Mouse (Mus musculus) hindbrain, embryonic 14.5 days (tissue): ENCODE measurements around the gene Ahrr. TPM values are rescaled to one million over a fixed set of nuclear protein-coding genes. Genes with fewer than 3 reads are reported as not detected.

Experiments
- ATAC-seq: fragments of 200-750 bp; cut with Nextera tagmentation; 2 replicates; pipeline ENCODE4 v1.8.0; 2017; ENCODE audit warnings: moderate number of reproducible peaks, mild to moderate bottlenecking, moderate TSS enrichment, moderate library complexity; ENCODE audit not compliant: low FRiP score
- DNase-seq: peaks from one replicate; pipeline ENCODE4 v3.0.0-alpha.2; 2015; ENCODE audit warnings: low spot score
- H3K27ac ChIP-seq: fragments of 300-500 bp; sonication (generic); 2 replicates; pipeline ENCODE4 v1.5.1; 2014; ENCODE audit warnings: mild to moderate bottlenecking, moderate library complexity
- H3K27me3 ChIP-seq: fragments of 300-500 bp; sonication (generic); 2 replicates; pipeline ENCODE4 v1.6.1; 2014; ENCODE audit warnings: mild to moderate bottlenecking, low read length, mixed read lengths; ENCODE audit not compliant: control insufficient read depth, insufficient read depth
- H3K36me3 ChIP-seq: fragments of 300-500 bp; sonication (generic); replicated peaks from 2 replicates; pipeline ENCODE4 v1.6.1; 2014; ENCODE audit not compliant: control insufficient read depth, insufficient read depth
- H3K4me1 ChIP-seq: fragments of 300-500 bp; sonication (generic); replicated peaks from 2 replicates; pipeline ENCODE4 v1.6.1; 2014; ENCODE audit warnings: antibody characterized with exemption, low read length, mixed read lengths; ENCODE audit not compliant: control insufficient read depth, insufficient read depth
- H3K4me2 ChIP-seq: fragments of 300-500 bp; sonication (generic); replicated peaks from 2 replicates; pipeline ENCODE4 v1.6.1; 2014; ENCODE audit warnings: mild to moderate bottlenecking, moderate library complexity
- H3K4me3 ChIP-seq: fragments of 300-500 bp; sonication (generic); replicated peaks from 2 replicates; pipeline ENCODE4 v1.5.1; 2014; ENCODE audit warnings: mild to moderate bottlenecking, low read length
- H3K9ac ChIP-seq: fragments of 300-500 bp; sonication (generic); 2 replicates; pipeline ENCODE4 v1.6.1; 2014
- H3K9me3 ChIP-seq: fragments of 300-500 bp; sonication (generic); 2 replicates; pipeline ENCODE4 v1.6.1; 2016; ENCODE audit warnings: low read length; ENCODE audit not compliant: control insufficient read depth
- WGBS: fragments of 180-500 bp; shearing (Covaris S2); extraction: QIAGEN DNeasy Blood & Tissue Kit; methylation state at CpG from one replicate; pipeline ENCODE4 v1.1.7; 2014; 5-methylcytosine and 5-hydroxymethylcytosine counted together
- polyA plus RNA-seq: library from polyadenylated mRNA; unstranded; fragments of >200 nt; fragmentation: Nextera tagmentation; extraction: Ambion mirVana; gene quantifications from 2 replicates; pipeline ENCODE4 v1.2.1, GENCODE M21; 2014

Ahrr gene
- polyA plus RNA-seq, 1 experiment from 2014 or later = 0.52 TPM

DNA sequence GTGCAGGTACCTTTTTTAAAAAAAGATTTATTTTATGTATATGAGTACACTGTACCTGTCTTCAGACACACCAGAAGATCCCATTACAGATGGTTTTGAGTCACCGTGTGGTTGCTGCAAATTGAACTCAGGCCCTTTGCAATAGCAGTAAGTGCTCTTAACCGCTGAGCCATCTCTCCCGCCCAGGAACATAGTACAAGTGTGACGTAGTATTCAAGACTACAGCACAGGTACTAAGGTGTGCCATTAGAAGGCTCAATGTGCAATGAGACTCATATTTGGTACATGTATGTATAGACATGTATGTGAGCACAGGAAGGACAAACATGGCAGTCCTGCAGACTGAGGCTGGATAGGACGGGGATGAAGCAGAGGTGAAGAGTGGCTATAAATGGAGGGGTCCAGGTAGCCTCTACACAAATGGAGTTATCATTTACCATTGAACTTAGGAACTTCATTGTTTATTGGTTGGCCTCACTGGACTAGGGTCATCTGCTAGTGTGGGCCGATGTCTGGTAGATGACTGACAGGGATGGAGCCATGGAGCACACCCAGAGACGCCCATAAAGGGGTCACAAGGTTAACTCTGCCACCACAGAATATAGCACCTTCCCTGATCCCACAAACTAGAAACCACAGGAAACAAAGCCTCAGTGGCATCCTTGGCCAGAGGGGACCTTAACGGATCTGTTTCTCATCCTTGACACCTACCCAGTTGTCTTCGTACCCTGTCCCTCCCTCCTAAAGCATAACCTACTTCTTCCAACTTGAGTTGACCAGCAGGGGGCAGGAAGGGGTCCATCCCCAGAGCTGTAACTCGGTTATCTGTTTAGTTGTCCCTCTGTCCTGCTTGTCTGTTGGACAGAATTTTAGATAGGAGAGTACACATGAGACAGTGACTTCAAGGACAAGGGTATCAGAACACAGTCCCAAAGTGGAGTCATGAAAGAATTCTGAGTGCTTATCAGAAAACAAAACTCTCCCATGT lies 10.2 kb upstream of the Ahrr start:
- H3K36me3 ChIP-seq = peaks cover 57% of the 10 kb centered on the region
- H3K4me3 ChIP-seq = no peak overlapping the region
- WGBS = 89% methylated on average over 10 of the region's 10 CpGs
- H3K9me3 ChIP-seq = no peaks in the 10 kb centered on the region
- no peak for DNase-seq
- H3K27ac ChIP-seq = no peak overlapping the region
- no peaks in the 10 kb centered on the region for H3K27me3 ChIP-seq
- H3K4me2 ChIP-seq = no peak overlapping the region
- no peaks in the 10 kb centered on the region for H3K4me1 ChIP-seq
- 0 out of 2 replicates have a peak, but pooled peaks have one; percentile 21 for ATAC-seq
- no peak overlapping the region for H3K9ac ChIP-seq

DNA sequence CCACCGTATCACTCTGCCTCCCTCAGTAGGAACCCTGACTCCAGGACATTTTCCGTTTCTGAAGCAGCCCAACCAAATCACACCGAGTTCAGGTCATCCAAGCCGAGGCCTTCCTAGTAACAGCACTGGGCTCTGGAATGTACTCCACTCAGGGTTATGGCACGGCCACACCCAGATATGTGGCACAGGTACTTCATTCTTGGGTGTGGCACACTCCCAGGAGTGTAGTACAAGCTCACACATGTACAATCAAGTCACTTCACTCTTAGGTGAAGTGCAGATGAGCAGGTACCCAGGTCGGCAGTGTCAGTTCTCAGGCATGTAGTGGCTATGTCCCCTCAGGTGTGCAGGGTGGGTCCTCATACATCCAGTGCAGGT lies 9.5 kb upstream of the Ahrr start:
- no peak for DNase-seq
- Histone ChIP-seq H3K4me3 (no peak overlapping the region), H3K36me3 (peaks cover 52% of the 10 kb centered on the region), H3K27me3 (no peaks in the 10 kb centered on the region), H3K4me2 (no peak overlapping the region), H3K4me1 (no peaks in the 10 kb centered on the region), H3K27ac (no peak overlapping the region), H3K9ac (no peak overlapping the region), H3K9me3 (no peaks in the 10 kb centered on the region)
- 81% methylated on average over 6 of the region's 6 CpGs for WGBS
- peak; percentile 19; the same call in 1 of the 2 replicates for ATAC-seq

DNA sequence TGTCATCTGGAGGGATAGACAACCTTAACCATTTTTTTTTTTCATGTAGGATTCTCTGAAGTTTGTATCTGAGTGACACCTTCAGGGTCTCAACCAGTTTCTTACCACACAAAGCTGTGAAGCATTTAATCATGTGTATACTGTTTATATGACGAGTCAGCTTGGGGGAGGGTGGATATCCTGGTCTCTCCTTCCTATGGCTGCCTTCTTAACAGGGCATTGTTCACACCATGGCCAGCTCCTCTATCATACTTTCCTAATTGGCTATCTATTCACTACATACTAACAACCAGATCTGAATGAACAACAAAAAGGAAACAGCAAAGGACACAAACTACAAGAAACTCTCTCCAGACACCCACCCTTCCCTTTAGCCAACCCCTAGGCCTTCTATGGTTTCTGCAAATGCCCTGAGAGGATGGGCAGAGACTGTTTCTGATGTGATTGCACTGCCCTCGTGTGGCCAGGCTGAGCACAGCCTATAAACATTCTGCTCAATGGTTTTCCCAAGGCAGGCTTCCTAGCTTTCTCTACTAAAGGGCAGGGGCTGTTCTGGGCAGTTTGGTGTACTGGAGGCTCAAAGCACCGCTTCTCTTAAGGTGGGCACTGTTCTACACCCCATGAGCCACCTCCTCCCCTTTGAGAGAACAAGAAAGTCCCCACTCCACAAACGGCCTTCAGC lies 8.9 kb upstream of the Ahrr start:
- no peak overlapping the region for H3K9ac ChIP-seq
- H3K9me3 ChIP-seq = no peaks in the 10 kb centered on the region
- H3K27me3 ChIP-seq = no peaks in the 10 kb centered on the region
- DNase-seq (peak; percentile 86), ATAC-seq (peak; percentile 90)
- H3K36me3 ChIP-seq = peaks cover 47% of the 10 kb centered on the region
- no peak overlapping the region for H3K27ac ChIP-seq
- H3K4me1 ChIP-seq = no peaks in the 10 kb centered on the region
- H3K4me3 ChIP-seq = no peak overlapping the region
- H3K4me2 ChIP-seq = no peak overlapping the region
- 46% methylated on average over 4 of the region's 4 CpGs for WGBS

DNA sequence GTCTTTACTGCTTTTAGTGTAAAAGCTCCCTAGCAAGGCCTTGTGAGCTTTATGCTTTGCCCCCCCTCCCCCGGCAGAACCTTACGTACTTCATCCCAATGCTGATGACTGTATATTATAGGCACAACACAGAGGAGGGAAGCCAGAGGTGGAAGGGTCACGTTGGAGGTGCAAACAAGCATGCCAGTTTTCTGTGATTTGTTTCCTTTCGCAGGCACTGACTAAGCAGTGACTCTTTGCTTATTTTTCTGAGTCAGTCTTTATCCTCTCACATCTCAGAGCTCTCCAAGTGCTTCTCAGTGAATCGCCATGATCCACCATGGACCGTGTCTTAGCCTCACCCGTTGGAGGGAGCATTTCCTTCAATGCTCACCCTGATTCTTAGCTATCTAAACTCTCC lies 4.2 kb upstream of the Ahrr start:
- Histone ChIP-seq H3K27ac (no peak overlapping the region), H3K4me3 (no peak overlapping the region), H3K9me3 (no peaks in the 10 kb centered on the region), H3K4me2 (no peak overlapping the region), H3K36me3 (no peaks in the 10 kb centered on the region), H3K9ac (no peak overlapping the region), H3K4me1 (no peaks in the 10 kb centered on the region), H3K27me3 (peaks cover 16% of the 10 kb centered on the region)
- ATAC-seq = no peak
- DNase-seq = no peak
- whole genome bisulfite sequencing = 81% methylated on average over 7 of the region's 7 CpGs

DNA sequence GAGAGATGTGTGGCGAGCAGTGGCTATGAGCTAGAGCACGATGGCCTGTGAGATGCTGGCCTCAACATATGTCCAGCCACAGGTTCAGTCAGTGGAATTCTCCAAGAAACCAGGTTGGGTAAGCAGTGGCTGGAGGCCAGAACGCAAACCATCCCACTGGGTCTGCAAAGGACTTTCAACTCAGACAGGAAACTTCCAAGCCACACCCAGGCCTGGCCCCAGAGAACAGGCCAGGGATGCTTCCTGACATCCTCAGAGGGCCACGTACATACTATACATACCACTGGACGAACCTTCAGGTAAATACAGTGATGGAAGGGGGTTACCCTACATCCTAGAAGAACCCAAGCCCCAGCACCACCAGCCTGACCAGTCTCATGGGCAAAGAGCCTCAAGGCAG lies 2.5 kb downstream of the Ahrr start:
- DNase-seq = no peak
- H3K27me3 ChIP-seq = peaks cover 18% of the 10 kb centered on the region
- H3K4me1 ChIP-seq = no peaks in the 10 kb centered on the region
- no peak for ATAC-seq
- H3K9ac ChIP-seq = no peak overlapping the region
- no peak overlapping the region for H3K4me2 ChIP-seq
- no peak overlapping the region for H3K4me3 ChIP-seq
- H3K36me3 ChIP-seq = no peaks in the 10 kb centered on the region
- H3K27ac ChIP-seq = no peak overlapping the region
- H3K9me3 ChIP-seq = no peaks in the 10 kb centered on the region
- WGBS = 86% methylated on average over 5 of the region's 5 CpGs

DNA sequence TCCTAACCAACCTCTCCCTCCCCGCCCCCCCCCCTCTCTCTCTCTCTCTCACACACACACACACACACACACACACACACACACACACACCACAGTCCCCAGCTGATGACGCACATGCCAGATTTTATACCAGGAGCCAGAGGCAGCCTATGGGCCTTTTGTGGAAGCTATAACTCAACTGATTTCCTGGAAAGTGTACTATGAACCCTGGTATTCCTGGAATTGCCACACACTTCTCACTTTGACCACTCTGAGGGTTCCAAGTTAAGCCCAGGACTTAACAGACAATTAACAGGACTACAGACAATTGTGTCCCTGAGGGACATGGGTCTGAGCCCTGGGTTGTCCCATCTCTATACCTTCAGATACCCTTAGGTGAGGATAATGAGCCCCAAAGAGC lies 9.8 kb downstream of the Ahrr start:
- no peak for ATAC-seq

DNA sequence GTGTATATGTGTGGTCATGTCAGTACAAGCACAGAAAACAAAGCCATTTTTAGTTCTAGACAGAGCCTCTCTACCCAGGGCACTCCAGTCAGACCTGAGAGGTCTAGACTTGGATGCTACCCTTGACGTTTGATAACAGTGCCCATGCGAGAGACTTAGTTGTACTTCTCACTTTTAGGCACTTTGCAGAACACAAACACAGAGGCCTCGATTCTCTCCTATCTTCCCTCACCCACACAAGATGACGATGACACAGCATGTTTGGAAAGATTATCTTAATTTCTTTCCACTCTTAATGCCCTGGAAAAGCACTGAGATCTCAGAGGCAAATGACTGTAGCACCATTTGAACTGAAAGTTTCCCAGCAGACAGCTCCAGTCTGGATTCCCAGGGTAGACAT lies 16.4 kb downstream of the Ahrr start:
- H3K36me3 ChIP-seq = no peaks in the 10 kb centered on the region
- H3K4me2 ChIP-seq = no peak overlapping the region
- no peak overlapping the region for H3K9ac ChIP-seq
- H3K27me3 ChIP-seq = no peaks in the 10 kb centered on the region
- no peak overlapping the region for H3K27ac ChIP-seq
- 84% methylated on average over 4 of the region's 4 CpGs for WGBS
- no peaks in the 10 kb centered on the region for H3K9me3 ChIP-seq
- H3K4me1 ChIP-seq = no peaks in the 10 kb centered on the region
- no peak for DNase-seq
- H3K4me3 ChIP-seq = no peak overlapping the region
- ATAC-seq = no peak

More for the DNA sequence above, 9.8 kb downstream of the Ahrr start:
- H3K36me3 ChIP-seq = no peaks in the 10 kb centered on the region
- no peaks in the 10 kb centered on the region for H3K27me3 ChIP-seq
- H3K4me2 ChIP-seq = no peak overlapping the region
- H3K27ac ChIP-seq = no peak overlapping the region
- H3K9ac ChIP-seq = no peak overlapping the region
- DNase-seq = no peak
- H3K9me3 ChIP-seq = no peaks in the 10 kb centered on the region
- H3K4me3 ChIP-seq = no peak overlapping the region
- no peaks in the 10 kb centered on the region for H3K4me1 ChIP-seq
- 100% methylated on average over 1 of the region's 2 CpGs for WGBS

DNA sequence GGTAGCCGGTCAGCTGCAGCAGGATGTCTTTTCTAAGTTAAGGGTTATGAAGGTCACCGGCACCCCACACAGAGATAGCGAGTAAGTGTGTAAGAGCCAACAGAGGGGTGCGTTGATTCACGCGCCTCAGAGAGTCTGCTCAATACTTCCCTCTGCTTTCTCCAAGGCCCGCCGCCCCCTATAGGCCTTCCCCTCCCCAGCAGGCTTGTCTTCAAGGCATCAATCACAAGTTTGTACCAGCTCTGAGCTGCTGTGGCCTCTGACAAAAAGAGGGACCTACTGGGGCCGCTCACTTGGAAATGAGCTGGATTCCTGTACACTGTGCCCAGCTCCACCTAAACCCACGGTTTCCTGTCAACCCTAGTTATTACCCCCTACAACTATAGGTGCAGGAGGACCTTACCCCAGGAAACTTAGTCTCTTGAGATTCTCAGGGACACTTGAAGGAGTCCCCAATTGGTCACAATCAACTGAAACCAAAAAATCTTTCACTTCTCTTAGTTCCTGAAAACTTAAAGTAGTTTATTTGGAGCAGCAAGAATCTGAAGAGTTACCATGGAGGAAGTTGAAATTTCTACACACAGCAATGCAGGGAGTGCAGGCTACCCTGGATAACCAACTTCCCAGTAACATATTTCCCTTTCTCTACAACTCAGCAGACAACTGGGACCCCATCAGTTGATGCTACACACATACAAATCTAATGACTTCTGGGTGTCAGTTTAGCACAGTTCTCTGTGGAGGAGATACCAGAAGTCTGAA lies 31.7 kb downstream of the Ahrr start:
- no peak overlapping the region for H3K27ac ChIP-seq
- ATAC-seq (peak; percentile 88), DNase-seq (peak; percentile 55)
- no peaks in the 10 kb centered on the region for H3K4me1 ChIP-seq
- H3K4me2 ChIP-seq = peak overlapping the region; percentile 98
- WGBS = 3% methylated on average over 10 of the region's 10 CpGs
- H3K9ac ChIP-seq = peak overlapping the region; percentile 79
- no peaks in the 10 kb centered on the region for H3K9me3 ChIP-seq
- H3K27me3 ChIP-seq = no peaks in the 10 kb centered on the region
- H3K4me3 ChIP-seq = peak overlapping the region; percentile 52
- H3K36me3 ChIP-seq = no peaks in the 10 kb centered on the region
